Mouse (Mus musculus) brain, embryonic 18.5 days (tissue): Measurements from ENCODE around the gene Rrp1.
"Not testable (repeated sequence)": the region's sequence is repeated elsewhere in the genome, so short reads cannot be mapped to it uniquely, and the experiment has no call there.

Source experiments
- DNase-seq: peaks from one replicate; pipeline ENCODE4 v3.0.0-alpha.2; 2012; ENCODE audit warnings: low read depth, low spot score

Rrp1 gene

DNA sequence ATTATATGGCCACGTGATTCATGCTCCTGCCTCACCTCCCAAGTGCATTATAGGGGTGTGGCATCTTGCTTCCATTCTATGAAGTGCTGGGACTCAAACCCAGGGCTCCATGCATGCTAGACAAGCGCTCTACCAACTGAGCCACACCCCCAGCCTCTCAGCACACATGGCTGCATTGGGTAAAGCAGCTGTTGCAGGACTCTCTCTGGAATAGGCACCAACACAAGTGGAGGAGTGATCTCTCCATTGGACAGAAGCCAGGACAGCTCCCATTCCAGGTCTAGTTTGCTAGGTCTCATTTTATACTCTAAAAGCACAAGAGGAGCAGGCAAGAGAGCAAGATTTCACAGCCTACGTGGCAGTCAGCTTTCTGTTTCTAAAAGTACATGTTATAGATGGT lies 29.3 kb downstream of the Rrp1 start:
- DNase-seq = no peak

DNA sequence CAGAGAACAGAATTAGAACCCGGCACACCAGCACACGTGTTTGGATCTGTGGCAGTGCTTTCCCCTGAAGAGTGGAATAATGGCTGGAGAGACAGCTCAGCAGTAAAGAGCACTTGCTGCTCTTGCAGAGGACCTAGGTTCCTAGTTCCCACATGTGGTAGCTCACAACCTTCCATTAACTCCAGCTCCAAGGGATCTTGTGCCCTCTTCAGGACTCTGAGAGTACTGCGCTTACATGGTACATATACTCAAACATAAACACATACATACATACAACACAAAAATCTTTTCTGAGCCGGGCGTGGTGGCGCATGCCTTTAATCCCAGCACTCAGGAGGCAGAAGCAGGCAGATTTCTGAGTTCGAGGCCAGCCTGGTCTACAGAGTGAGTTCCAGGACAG lies 34.3 kb downstream of the Rrp1 start:
- no peak for DNase-seq

DNA sequence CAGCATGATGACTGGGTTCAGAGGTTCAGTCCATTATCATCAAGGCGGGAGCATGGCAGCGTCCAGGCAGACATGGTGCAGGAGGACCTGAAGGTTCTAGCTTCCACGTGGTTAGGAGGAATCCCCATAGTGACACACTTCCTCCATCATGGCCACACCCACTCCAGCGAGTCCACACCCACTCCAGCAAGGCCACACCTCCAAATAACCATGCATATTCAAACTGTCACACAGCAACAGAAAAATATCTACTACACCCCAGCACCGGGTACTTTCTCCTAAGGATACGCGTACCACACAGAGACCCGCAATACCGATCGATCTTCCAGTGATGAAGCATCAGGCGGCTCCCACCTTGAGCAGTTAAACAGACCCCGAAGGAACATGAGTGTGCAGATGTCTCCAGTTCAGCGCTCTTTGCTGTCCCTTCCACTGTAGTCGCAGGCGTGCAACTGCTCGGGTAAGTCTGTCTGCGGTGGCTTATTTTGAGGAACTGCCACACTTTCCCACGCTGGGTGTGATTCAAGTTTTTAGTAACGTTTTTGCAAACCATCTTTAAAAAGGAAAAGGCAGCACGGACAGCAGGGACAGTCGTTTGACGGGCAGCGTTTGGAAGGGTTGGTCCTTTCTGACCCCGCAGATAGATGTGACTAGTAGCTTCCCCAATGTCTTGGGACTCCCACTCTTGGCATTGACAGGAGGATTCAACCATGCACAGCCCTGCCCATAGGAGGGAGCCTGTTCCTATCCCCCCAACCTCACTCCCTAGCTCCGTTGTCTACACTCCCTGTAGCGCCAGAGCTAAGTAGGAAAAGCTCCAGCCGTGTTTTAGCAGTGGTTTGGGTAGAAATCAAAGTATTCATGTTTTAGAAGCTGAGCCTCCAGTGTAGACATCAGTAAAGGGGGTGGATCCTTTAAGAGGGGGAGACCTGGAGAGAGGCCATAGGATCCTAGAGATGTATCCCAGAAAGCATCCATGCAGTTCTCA lies 39.9 kb downstream of the Rrp1 start:
- DNase-seq = no peak

DNA sequence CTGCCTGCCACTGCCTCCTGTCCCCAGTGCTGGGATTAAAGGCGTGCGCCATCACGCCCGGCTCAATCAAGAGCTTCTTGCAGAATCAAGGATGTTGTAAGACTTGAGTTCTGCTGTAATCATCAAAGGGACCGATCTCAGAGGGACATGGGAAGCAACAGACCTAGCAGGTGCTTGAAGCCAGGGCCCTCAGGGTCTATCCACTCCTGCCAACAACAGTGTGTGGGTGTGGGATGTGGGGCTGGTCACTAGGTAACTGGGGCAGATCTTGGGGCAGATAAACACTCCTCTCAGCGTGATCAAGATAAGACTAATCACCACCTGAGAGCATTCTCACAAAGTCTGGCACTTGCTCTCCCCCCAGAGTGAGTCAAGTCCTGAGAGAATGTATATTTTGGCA lies 41.1 kb downstream of the Rrp1 start:
- DNase-seq = no peak

DNA sequence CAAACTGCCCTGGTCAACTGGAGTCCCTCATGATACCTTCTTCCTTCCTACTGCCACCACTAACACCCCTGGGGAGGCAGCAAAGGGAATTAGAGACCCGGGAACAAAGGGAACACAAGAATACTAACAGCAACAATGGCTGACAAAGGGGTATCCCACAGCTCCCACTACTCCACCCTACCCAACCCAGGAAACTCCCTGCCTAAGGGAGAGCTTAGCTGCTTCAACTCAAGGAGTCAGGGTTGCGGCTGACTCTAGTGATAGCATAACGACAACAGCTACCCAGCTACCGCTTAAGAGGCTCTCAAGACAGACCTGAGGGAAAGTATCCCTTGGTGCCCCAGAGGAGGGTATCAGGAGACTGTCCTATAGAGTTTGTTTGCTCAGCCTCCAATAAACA lies 45.3 kb downstream of the Rrp1 start:
- no peak for DNase-seq

DNA sequence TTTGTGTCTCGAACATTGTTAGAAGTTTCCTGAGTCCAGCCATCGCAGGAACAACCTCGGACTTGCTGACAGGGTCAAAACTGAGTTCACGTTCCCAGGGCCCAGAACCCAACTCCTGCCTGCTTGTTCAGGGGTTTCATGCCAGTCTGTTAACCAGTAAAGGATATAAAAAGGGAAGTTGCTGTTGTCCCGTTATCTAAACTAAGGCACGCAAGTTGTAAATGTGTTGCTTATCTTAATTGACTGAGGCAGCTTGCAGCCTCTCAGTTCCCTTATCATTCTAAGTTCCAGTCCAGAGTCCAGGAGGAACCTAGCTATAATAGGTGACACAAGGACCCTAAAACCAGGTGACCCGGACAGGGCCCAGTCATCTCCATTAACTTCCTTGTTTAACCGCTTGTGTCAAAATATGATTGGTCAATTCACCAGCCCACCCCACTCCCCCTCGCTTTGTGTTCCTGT lies 46.0 kb downstream of the Rrp1 start:
- no peak for DNase-seq

DNA sequence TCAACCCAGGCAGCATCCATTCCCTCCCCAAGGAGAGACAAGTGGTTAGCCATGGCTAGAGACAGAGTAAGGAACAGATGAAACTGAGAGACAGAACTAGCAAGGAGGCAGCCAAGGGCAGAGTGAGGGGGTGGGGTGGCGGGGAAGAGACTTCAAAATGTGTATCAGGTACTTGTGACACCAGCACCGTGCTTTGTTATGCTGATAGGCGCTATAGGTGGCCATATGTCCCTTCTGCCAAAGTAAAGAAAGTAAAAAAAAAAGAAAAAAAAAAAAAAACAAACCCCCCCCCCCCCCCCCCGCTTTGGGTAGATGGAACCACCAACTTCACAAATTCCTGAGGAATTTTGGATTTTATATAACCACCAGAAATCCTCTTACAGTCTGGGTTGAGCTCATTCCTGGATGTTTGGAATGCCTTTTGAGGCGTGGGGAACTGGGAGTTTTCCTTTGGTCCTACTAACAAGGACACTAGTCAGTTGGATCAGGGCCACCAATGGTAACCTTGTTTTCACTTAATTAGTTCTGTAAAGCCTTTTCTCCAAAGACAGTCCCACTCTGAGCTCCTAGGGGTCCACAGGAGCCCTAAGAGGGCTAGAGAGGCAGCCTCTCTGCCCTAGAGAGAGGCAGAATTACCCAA lies 46.5 kb downstream of the Rrp1 start:
- no peak for DNase-seq

DNA sequence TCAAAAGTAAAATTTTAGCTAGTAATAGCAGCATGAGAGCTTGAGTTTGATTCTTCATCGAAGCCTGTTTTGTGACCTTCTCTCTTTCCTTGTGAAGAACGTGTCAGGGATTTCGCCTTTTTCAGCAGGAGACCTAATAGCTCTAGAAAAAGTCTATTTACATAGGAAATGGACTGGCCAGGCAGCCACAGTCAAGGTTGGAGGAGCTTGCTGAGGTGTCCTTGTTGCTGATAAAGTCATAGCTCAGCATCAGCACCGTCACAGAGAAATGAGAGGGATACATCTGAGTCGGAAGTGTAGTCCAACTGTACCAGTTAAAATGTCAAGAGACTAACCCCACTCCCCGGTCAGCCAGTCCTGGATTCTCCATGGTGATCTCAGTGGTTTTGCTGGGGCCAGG lies 47.3 kb downstream of the Rrp1 start:
- no peak for DNase-seq

DNA sequence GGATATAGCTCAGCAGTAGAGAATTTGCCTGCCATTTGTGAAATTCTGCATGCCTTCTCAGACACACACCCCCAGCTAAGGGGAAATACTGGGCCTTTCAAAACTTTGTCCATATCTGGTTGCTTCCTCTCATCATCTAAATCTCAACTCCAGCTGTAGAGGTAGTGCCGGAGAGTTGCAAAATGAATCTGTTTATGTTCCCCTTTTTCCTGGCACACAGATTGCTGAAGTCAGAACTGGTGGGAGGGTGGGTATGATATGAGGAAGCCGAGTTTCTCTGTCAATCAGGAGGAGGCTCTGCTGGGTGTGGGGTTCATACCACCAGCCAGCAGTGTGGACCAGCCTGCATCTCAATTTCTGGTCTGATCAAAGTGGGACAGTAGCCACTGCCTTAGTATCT lies 48.7 kb downstream of the Rrp1 start:
- DNase-seq = no peak

DNA sequence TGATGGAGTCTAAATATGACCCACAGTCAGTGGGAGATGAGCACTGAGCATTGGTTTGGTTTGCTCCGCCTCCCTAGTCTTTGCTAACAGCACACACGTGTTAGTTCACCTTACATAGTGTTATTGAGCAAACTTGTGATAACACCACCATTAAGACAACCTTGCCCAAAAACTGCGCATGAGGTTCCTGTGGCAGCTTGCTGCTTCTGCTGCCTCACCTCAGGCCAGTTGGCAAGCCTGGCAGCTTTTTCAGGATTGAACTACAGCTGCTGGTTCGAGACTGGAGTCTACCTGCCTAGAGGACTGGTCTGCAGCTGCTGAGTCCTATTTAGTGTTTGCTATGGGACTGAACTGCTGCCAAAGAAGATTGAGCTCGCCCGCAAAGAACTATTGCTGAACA lies 49.5 kb downstream of the Rrp1 start:
- DNase-seq = no peak

DNA sequence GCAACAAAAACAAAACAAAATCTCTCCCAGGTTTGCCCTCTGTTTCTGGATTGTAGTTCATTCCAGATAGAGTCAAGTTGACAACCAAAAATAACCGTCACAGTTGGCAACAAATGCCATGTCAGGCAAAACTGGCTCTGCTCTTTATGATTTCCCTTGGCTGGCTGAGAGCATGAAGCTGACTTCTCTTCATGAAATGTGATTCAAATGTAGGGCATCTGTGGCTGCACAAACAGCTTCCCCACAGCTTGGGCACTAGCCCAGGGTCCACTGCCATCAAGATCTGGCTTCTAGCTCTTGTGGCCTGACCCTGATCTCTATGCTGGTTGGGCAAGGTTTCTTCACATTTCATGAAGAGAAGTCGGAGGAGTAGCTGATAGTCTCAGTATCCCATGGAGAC lies 50.9 kb downstream of the Rrp1 start:
- no peak for DNase-seq

DNA sequence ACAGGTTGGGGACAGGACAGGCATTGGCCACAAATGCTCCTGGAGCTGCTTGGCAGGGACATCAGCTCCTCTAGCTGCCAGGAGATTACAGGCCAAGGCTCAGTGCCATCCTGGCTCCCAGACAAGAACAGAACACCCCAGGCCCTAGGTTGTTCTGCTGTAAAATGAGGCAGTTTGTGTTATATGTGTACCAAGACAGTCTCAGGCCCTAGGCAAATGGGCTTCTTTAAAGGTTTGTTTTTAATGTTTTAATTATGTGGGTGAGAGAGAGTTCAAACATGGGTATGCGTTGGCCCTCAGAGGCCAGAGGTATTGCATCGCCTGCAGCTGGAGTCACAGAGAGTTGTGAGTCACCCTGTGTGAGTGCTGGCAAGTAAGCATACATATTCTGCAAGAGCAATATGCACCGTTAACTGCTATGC lies 52.5 kb downstream of the Rrp1 start:
- DNase-seq = no peak

DNA sequence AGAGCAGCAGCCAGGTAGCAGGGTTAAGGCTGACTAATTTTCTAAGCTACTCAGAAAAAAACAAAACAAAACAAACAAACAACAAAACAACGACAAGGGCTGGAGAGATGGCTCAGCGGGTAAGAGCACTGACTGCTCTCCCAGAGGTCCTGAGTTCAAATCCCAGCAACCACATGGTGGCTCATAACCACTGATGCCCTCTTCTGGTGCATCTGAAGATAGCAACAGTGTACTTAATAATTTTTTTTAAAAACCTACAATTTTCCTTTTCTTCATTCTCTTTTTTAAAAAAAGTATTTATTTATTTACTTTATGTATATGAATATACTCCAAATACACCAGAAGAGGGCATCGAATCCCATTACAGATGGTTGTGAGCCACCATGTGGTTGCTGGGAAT lies 53.8 kb downstream of the Rrp1 start:
- not testable (repeated sequence) for DNase-seq

DNA sequence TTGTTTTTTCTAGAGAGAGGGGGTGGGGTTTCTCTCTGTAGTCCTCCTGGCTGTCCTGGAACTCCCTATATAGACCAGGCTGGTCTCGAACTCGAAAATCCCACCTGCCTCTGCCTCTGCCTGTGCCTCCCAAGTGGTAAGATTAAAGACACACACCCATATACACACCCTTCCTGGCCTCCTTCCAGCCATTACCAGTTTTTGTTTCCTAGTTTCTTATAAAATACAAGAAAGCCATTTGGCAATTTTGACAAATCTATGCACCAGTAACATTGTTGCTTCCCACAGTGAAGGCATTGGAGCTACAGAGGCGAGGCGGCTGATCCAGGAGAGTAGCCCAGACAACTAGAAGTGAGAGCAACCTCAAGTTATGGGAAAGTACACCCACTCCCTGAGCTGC lies 54.6 kb downstream of the Rrp1 start:
- DNase-seq = no peak

DNA sequence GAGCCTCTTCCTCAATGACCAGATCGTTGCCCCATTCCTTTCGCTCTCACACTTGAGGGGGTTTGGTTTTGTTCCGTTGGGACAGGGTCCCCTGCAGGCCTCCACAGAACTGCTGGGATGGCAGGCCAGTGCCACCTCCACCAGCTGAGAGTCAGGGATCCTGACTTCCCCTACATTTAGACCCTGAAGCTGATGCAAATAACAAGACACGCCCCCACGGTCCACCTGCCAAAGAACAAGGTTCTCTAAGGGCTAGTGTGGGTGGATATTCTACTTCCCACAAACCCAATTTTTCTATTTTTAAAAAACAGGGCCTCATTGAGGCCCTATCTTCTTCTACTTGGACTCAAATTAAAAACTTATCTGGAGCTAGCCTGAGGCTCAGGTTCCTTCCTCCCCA lies 55.1 kb downstream of the Rrp1 start:
- no peak for DNase-seq

DNA sequence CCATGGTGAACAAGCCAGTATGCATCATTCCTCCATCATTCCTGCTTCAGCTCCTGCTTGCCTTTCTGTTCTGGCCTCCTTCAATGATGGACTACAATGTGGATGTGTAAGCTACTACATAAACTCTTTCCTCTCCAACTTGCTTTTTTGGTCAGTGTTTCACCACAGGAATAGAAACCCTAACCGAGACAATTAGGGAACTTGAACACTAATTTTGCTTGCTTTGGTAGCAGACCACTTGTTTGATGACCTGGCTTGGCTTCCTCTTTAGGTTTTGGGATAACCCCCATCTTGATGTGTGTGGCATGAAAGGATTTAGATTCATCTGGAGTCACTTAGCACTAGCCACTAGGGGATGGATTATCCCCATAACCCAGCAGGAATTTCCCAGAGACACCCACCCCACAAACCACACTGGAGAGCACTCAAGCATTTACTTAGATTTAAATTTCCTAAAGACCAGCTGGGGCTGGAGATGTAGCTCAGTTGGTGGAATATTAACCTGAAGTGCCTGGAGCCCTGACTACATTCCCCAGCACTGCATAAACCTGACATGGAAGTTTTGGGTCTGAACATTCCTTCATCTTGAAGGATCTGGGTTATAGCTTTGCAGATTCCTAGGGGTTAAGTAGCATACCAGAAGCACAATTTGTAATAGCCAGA lies 56.8 kb downstream of the Rrp1 start:
- DNase-seq = no peak

DNA sequence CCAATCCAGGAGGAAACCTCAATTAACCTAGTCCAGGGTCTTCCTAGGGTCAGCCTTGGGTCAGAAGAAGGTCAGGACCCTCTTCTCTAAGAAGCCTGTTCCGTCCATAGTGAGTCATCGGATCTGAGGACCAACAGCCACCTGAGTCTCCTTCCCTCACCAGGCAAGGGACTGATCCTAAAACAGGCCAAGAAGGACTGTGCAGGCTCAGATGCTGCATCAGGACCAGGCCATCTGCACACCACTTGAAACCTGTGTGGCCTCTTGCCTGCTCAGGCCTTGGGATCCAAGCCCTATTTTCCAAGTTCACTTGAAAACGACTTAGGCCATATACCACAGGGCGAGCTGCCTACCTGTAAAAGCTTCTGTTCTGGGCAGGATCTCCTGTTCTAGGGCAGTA lies 59.6 kb downstream of the Rrp1 start:
- DNase-seq = no peak

DNA sequence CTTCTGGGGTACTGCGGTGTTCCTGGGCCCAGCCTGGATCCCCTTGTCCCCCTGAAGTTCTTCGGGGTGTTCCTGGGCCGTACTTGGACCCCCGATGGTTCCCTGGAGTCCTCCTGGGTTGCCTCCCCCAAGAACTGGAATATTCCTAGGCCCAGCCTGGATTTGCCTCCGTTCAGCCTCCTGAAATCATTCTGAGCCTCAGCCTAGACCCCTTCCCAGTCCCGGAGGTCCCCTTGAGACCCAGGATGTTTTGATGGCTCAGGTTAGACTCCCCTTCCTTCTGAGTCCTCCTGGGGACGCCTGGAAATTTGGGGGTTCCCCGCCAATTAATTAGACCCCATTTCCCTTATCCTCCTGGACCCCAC lies 60.2 kb downstream of the Rrp1 start:
- DNase-seq = no peak

DNA sequence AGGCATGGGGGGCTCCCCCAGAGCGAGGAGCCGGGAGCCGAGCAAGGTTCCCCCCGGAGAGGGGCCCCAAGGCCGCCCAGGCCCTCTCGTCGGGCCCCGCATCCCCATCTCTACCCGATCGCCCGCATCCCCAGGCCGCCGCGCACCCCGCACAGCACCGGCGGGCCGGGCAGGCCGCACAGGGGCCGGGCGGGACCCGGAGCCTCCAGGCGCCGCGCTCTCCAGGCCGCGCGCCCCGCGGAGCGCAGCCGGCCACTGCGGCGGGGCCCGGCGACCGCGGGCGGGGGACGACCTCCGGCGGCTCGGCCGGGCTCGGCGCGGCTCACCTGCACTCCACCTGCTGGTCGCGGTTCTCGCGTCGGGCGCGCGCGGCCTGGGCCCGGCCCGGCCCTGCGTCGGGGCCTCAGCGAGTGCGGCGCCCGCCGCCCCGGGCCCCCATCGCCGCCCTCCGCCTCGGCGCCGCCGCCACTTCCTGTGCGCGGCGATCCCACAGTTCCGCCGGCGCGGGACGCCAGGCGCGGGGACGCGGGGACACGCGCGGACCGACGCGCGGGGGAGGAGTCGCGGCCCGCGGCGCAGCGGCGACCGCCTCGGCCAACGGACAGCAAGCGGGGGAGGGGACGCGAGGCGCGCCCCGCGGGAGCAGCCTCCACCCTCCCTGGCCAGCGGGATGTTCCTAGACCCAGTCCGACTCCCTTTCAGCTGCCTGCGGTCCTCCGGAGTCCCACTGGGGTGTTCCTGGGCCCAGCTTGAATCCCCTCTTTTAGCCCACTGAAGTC lies 60.8 kb downstream of the Rrp1 start, which contains the start of gene Agpat3:
Gene Agpat3, minus strand, starts transcription at position 603 of the 779 bp plus-strand sequence.
- no peak for DNase-seq

DNA sequence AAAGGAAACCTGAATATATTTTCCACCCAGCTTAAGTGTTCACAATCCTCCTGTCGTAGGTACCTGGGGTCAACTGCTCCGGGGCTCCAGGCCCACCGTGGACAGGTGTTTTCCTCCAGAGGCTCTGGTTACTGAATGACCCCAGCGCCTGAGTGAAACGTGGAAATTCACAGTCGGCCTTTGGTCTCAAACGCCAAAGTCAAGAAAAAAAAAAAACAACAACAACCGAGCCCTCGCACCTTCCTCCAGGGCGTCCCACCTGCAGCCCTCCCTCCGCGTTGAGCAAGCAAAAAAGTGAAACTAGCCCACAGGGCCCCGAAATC lies 61.3 kb downstream of the Rrp1 start:
- no peak for DNase-seq

DNA sequence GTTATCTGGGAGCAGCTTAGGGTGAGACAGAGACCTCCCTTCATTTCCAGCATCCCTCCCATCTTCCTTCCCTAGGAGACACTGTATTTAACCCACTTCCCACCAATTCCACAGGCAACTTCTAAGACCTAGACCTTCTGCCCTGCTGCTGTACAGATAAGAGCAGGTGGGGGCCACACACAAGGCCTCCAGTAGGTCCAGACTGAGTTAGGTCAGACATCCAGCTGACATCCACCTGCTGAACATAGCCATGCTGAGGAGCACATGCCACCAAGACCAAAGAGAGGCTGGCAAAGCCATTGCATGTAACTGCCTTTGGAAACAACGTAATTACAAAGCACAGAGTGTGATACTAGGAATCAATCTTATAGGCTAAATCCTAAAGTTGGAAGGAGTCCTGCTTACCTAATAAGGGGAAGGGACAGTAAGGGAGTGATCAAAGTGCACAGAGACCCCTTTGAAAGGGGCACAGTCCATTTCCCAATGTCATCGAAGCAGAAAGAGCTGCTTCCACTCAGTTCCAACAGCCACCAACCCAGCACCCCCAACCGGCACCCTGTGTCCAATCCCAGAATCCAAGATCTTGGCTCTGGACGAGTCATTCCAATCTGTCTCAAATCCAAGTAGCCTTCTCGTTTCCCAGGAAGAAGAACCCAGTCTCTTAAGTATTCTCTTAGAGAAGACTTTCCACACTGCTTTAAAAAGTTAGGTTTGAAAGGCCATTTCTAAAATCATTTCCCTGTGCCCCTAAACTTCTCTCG lies 61.9 kb downstream of the Rrp1 start:
- no peak for DNase-seq
